Mouse (Mus musculus) macrophage (primary cell): ENCODE results near the gene Lpcat4. TPM values are rescaled to one million over a fixed set of nuclear protein-coding genes. Genes with fewer than 3 reads are reported as not detected.

Experiments used
- H3K27ac ChIP-seq: fragments of 350-480 bp; formaldehyde crosslinking; 2 replicates; pipeline ENCODE4 v1.9.0; 2021
- H3K36me3 ChIP-seq: fragments of 350-480 bp; formaldehyde crosslinking; 2 replicates; pipeline ENCODE4 v1.9.0; 2021; ENCODE audit errors: inconsistent target
- H3K4me3 ChIP-seq: fragments of 350-480 bp; formaldehyde crosslinking; 2 replicates; pipeline ENCODE4 v1.9.0; 2021; ENCODE audit errors: inconsistent target
- H3K79me2 ChIP-seq: fragments of 350-480 bp; formaldehyde crosslinking; 2 replicates; pipeline ENCODE4 v1.9.0; 2021; ENCODE audit errors: inconsistent target
- WGBS: methylation state at CpG from one replicate; pipeline ENCODE4 v1.1.7; 2026; ENCODE audit warnings: inconsistent platforms; ENCODE audit not compliant: missing documents; 5-methylcytosine and 5-hydroxymethylcytosine counted together
- polyA plus RNA-seq: library from polyadenylated mRNA; stranded (reverse); fragments of 250-400 nt; gene quantifications from 3 replicates; pipeline ENCODE4 v1.2.4, GENCODE M21; 2018; ENCODE audit warnings: inconsistent platforms

The Lpcat4 gene
- polyA plus RNA-seq, 1 experiment from 2014 or later, result 1.3 TPM

- Histone ChIP-seq H3K79me2 (no peaks in the 10 kb centered on the region), H3K4me3 (no peak overlapping the region), H3K27ac (no peak overlapping the region), H3K36me3 (no peaks in the 10 kb centered on the region)
- 91% methylated on average over 5 of the region's 5 CpGs for WGBS
Measured at GRCm38 (mm10) chr2:112245307-112245706, 6.0 kb downstream of the Lpcat4 start.

DNA sequence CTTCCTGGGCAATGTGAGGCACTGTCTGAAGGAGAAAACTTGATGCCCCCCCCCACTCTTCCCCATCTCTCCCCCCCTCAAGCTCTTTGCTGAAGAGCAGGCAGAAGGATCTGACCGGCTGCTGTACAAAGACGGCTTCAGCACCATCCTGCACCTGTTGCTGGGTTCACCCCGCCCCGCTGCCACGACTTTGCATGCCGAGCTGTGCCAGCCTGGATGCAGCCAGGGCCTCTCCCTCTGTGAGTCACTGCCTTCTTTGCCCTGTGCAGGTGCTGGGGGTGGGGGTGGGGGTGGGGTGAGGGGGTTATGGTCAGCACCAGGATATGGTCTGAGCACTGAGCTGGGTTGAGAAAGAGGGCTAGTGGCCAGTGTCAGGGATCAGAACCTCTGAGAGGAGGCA is 6.9 kb downstream of the Lpcat4 start:
- no peak overlapping the region for H3K27ac ChIP-seq
- H3K36me3 ChIP-seq, result no peaks in the 10 kb centered on the region
- H3K4me3 ChIP-seq, result no peak overlapping the region
- H3K79me2 ChIP-seq, result no peaks in the 10 kb centered on the region
- 84% methylated on average over 5 of the region's 6 CpGs for WGBS

GRCm38 (mm10) chr2:112247323-112247722 is 8.1 kb downstream of the Lpcat4 start:
- 34% methylated on average over 10 of the region's 10 CpGs for WGBS
- H3K36me3 ChIP-seq, result no peaks in the 10 kb centered on the region
- H3K27ac ChIP-seq, result no peak overlapping the region
- no peaks in the 10 kb centered on the region for H3K79me2 ChIP-seq
- H3K4me3 ChIP-seq, result no peak overlapping the region

GRCm38 (mm10) chr2:112249780-112250453 is 10.6 kb downstream of the Lpcat4 start:
- no peaks in the 10 kb centered on the region for H3K36me3 ChIP-seq
- no peaks in the 10 kb centered on the region for H3K79me2 ChIP-seq
- H3K4me3 ChIP-seq, result no peak overlapping the region
- H3K27ac ChIP-seq, result no peak overlapping the region
- 92% methylated on average over 10 of the region's 10 CpGs for WGBS

GRCm38 (mm10) chr2:112254675-112255515 is 15.6 kb downstream of the Lpcat4 start:
- no peaks in the 10 kb centered on the region for H3K36me3 ChIP-seq
- no peaks in the 10 kb centered on the region for H3K79me2 ChIP-seq
- WGBS, result 68% methylated on average over 7 of the region's 7 CpGs
- H3K27ac ChIP-seq, result no peak overlapping the region
- no peak overlapping the region for H3K4me3 ChIP-seq

- Histone ChIP-seq H3K79me2 (peaks cover 23% of the 10 kb centered on the region; the same call in 1 of the 2 replicates), H3K4me3 (no peak within 1 kb of the TSS), H3K36me3 (no peaks in the 10 kb centered on the region), H3K27ac (no peak within 1 kb of the TSS)
- whole genome bisulfite sequencing, result 70% methylated on average over 8 of the region's 10 CpGs
Measured at GRCm38 (mm10) chr2:112259241-112259962, 20.1 kb downstream of the Lpcat4 start, which contains the start of gene Nutm1. Gene Nutm1 (minus strand): TSS chr2:112259291.

DNA sequence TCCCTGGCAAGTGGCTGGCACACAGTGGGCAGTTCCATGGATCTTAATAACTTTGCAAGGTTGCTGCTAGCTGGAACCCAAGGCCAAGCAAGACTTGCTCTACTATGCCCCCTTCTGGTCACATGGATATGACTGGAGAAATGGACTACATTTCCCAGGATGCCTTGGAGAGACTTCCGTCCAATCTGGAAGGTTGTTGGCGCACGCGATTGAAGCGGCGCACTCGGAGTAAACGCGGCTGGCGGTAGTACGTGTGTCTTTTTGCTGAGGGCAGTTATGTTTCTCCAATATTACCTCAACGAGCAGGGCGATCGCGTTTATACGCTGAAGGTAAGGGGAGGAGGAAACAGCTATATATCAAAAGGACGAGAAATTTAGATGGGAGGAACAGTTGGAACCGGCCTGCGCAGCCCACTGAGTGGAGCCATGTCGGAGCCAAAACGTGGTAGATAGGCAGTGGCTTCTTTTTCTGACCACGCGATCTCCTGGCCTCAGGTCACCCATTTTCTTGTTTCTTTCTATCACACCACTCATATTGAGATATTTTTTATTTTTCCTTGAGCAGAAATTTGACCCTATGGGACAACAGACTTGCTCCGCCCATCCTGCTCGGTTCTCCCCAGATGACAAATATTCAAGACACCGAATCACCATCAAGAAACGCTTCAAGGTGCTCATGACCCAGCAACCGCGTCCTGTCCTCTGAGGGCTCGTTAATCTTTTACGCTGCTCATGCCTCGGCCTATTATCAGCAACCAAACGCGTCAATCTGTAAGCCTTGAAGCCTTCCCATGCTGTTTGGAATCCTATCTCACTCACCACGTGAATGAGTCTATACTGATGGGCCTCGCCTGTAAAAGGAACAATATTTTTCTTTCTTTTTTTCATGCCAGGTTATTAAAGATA is 22.7 kb downstream of the Lpcat4 start, which contains the start of gene Nop10:
Gene Nop10 (plus strand): TSS at position 179 of the 906 bp plus-strand sequence.
- Histone ChIP-seq H3K4me3 (peak within 1 kb of the TSS; percentile 82), H3K79me2 (peaks cover 44% of the 10 kb centered on the region), H3K27ac (peak within 1 kb of the TSS; percentile 28; the same call in 1 of the 2 replicates), H3K36me3 (no peaks in the 10 kb centered on the region)
- WGBS, result under 1% methylated on average over 36 of the region's 36 CpGs

DNA sequence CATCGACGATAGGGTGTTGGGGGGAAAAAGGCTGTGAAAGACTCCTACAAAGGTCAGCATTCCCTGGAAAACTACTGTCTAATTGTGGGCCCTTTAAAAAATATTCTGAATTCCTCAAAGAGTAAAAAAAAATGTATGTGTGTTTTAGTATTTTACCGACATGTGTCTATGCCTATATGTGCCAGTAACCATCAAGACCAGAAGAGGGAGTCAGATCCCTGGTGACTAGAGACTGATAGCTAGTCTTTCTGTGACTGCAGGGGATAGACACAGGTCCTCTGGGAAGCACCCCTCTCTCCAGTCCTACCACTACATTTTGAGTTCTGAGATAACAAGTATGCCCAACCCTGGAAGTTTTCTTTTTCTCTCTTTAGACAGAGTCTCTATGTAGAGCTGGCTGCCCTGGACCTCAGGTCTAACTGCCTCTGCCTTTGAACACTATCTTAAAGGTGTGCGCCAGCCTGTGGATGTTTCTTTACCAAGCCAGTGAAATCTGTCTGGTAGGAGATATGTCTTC is 23.6 kb downstream of the Lpcat4 start:
- H3K36me3 ChIP-seq, result no peaks in the 10 kb centered on the region
- H3K4me3 ChIP-seq, result peak overlapping the region; percentile 82
- H3K79me2 ChIP-seq, result peaks cover 51% of the 10 kb centered on the region
- H3K27ac ChIP-seq, result no peak overlapping the region
- 31% methylated on average over 4 of the region's 4 CpGs for WGBS

DNA sequence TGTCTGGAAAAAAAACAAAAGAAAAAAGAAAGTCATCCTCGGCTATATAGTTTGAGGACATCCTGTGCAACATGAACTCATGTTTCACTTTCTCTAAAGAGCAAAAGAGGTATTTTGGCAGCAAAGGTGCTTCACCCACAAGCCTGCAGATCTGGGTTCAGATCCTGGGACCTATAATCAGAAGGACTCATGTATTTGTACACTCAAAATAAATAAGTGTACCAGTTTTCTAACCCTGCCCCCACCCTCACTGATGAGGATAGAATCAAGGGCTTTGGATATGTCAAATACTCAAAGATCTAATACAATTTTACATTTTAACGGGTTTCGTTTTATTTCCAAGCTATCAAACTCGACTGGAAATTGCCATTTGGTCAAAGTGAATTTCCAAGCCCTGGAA is 25.1 kb downstream of the Lpcat4 start:
- Histone ChIP-seq H3K4me3 (no peak overlapping the region), H3K27ac (no peak overlapping the region), H3K36me3 (no peaks in the 10 kb centered on the region), H3K79me2 (peaks cover 64% of the 10 kb centered on the region)
- 78% methylated on average over 4 of the region's 4 CpGs for WGBS

- Histone ChIP-seq H3K36me3 (no peaks in the 10 kb centered on the region), H3K4me3 (peak within 1 kb of the TSS; percentile 91), H3K27ac (peak within 1 kb of the TSS; percentile 97), H3K79me2 (peaks cover 77% of the 10 kb centered on the region)
- 1% methylated on average over 75 of the region's 85 CpGs for WGBS
Measured at GRCm38 (mm10) chr2:112265448-112266241, 26.4 kb downstream of the Lpcat4 start, which contains the start of gene Slc12a6. Gene Slc12a6 (plus strand): TSS chr2:112265825.

DNA sequence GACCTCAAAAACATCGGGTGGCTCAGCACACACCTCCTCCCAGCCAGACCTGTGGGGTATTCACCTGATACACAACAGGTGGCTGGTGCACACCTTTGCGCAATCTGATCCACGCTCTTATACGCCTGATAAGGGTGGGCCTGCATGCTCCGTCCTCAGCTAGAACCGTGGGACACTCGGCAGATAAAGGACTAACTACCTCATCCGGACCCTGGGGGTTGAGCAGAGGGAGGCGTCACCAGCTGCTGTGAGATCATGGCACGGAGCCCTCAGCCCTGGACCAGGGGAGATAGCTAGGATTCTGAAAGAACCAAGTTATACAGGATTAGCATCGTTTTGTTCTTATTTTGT is 26.9 kb downstream of the Lpcat4 start, which contains the start of gene Gm21985:
Gene Gm21985 (plus strand): TSS at position 73 of the 351 bp plus-strand sequence.
- 2% methylated on average over 11 of the region's 11 CpGs for WGBS
- Histone ChIP-seq H3K36me3 (no peaks in the 10 kb centered on the region), H3K4me3 (peak within 1 kb of the TSS; percentile 91), H3K79me2 (peaks cover 83% of the 10 kb centered on the region), H3K27ac (peak within 1 kb of the TSS; percentile 97)

GRCm38 (mm10) chr2:112266780-112267179 is 27.5 kb downstream of the Lpcat4 start:
- peak overlapping the region; percentile 91 for H3K4me3 ChIP-seq
- peak overlapping the region; percentile 97 for H3K27ac ChIP-seq
- WGBS, result 0% methylated on average over 10 of the region's 10 CpGs
- H3K79me2 ChIP-seq, result peaks cover 89% of the 10 kb centered on the region
- no peaks in the 10 kb centered on the region for H3K36me3 ChIP-seq
